Mouse (Mus musculus) heart, embryonic 13.5 days (tissue): ENCODE measurements around the gene Ift57. TPM values are rescaled to one million over a fixed set of nuclear protein-coding genes. Genes with fewer than 3 reads are reported as not detected.

ENCODE experiments used
- ATAC-seq: fragments of 200-750 bp; cut with Nextera tagmentation; 2 replicates; pipeline ENCODE4 v1.8.0; 2017; ENCODE audit warnings: moderate TSS enrichment; ENCODE audit not compliant: insufficient number of reproducible peaks, low FRiP score, low TSS enrichment; ENCODE audit errors: extremely low read depth
- H3K27ac ChIP-seq: fragments of 300-500 bp; sonication (generic); replicated peaks from 2 replicates; pipeline ENCODE4 v1.5.1; 2015; ENCODE audit warnings: moderate library complexity, mild to moderate bottlenecking, inconsistent platforms
- H3K27me3 ChIP-seq: fragments of 300-500 bp; sonication (generic); replicated peaks from 2 replicates; pipeline ENCODE4 v1.6.1; 2015; ENCODE audit warnings: mild to moderate bottlenecking, inconsistent platforms
- H3K36me3 ChIP-seq: fragments of 300-500 bp; sonication (generic); 2 replicates; pipeline ENCODE4 v1.6.1; 2015; ENCODE audit warnings: mild to moderate bottlenecking, inconsistent platforms
- H3K4me1 ChIP-seq: fragments of 300-500 bp; sonication (generic); 2 replicates; pipeline ENCODE4 v1.6.1; 2015; ENCODE audit warnings: inconsistent platforms
- H3K4me2 ChIP-seq: fragments of 300-500 bp; sonication (generic); 2 replicates; pipeline ENCODE4 v1.6.1; 2015; ENCODE audit warnings: inconsistent platforms, mild to moderate bottlenecking, moderate library complexity
- H3K4me3 ChIP-seq: fragments of 300-500 bp; sonication (generic); 2 replicates; pipeline ENCODE4 v1.5.1; 2015; ENCODE audit warnings: moderate library complexity, mild to moderate bottlenecking, inconsistent platforms
- H3K9ac ChIP-seq: fragments of 300-500 bp; sonication (generic); 2 replicates; pipeline ENCODE4 v1.6.1; 2015; ENCODE audit warnings: inconsistent platforms, mild to moderate bottlenecking, moderate library complexity
- H3K9me3 ChIP-seq: fragments of 300-500 bp; sonication (generic); 2 replicates; pipeline ENCODE4 v1.6.1; 2016; ENCODE audit warnings: inconsistent platforms
- whole genome bisulfite sequencing: fragments of 180-500 bp; shearing (Covaris S2); methylation state at CpG from one replicate; pipeline ENCODE4 v1.1.7; 2015; ENCODE audit warnings: mixed read lengths; 5-methylcytosine and 5-hydroxymethylcytosine counted together
- polyA plus RNA-seq: library from polyadenylated mRNA; unstranded; fragments of >200 nt; fragmentation: Nextera tagmentation; extraction: Ambion mirVana; gene quantifications from 2 replicates; pipeline ENCODE4 v1.2.1, GENCODE M21; 2015

Gene Ift57
- polyA plus RNA-seq, 1 experiment from 2014 or later, result 16.0 TPM

DNA sequence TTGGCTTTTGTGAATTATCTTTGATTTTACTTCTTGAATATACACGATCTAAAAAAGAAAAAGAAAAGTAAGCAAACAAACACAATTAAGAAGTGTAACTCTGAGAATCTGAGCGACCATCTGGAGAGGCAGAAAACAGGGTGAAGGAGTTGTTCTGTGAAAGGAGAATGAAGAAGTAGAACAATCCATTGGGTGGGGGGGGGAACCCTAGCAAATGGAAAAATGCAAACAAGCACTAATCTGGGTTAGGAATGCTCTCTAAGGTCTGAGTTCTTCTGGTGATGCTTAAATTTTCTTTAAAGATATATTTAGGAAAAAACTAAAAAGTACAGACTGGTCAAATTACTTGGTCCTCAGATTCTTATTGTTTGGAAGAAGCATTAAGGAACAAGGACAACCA is 112.9 kb downstream of the Ift57 start:
- WGBS, result 77% methylated on average over 2 of the region's 2 CpGs

DNA sequence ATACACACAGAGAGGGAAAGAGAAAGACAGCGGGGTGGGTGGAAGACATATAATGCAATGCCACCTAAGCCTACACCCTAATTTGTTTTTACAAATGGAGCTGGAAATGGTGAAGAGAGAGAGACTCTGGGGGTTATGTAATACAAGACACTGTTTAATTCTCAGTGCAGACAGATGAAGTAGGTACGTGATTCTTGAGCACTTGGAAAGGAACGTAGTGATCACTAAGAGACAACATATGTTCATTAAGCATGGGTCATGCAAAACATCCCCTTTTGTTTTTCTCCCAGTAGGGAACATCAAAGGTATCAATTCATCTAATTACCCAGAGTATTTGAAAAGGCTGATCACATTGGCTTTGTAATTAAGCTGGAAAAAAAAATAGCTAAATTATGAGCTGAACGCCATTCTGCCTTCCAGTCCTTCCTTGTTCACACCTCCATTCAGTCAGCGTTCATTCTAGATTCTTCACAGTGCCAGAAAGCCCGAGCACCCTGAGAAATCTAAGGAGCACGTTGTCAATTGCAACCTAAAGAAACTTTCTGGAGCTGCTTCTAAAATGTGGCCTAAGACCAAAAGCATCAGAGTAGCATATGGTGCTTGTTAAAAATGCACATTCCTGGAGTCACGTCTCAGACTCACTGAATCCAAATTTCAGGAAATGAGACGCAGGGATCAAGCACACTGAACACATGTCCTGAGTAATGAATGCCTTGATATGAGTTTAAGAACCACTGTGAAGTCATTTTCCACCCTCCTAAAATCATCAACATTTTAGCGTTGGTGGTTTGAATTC is 114.0 kb downstream of the Ift57 start:
- 73% methylated on average over 10 of the region's 10 CpGs for WGBS
- no peaks in the 10 kb centered on the region; the same call in 1 of the 2 replicates for H3K27me3 ChIP-seq
- no peak overlapping the region for H3K4me2 ChIP-seq
- H3K4me1 ChIP-seq, result peaks cover 3% of the 10 kb centered on the region; the same call in 1 of the 2 replicates
- no peaks in the 10 kb centered on the region for H3K36me3 ChIP-seq
- no peak overlapping the region for H3K4me3 ChIP-seq
- no peak for ATAC-seq
- H3K9me3 ChIP-seq, result no peaks in the 10 kb centered on the region
- no peak overlapping the region for H3K9ac ChIP-seq
- H3K27ac ChIP-seq, result no peak overlapping the region

More for the DNA sequence above, 112.9 kb downstream of the Ift57 start:
- Histone ChIP-seq H3K27ac (no peak overlapping the region), H3K9me3 (no peaks in the 10 kb centered on the region), H3K36me3 (no peaks in the 10 kb centered on the region), H3K4me3 (no peak overlapping the region), H3K27me3 (no peaks in the 10 kb centered on the region; the same call in 1 of the 2 replicates), H3K4me1 (peaks cover 6% of the 10 kb centered on the region), H3K9ac (no peak overlapping the region), H3K4me2 (no peak overlapping the region)
- ATAC-seq, result no peak

DNA sequence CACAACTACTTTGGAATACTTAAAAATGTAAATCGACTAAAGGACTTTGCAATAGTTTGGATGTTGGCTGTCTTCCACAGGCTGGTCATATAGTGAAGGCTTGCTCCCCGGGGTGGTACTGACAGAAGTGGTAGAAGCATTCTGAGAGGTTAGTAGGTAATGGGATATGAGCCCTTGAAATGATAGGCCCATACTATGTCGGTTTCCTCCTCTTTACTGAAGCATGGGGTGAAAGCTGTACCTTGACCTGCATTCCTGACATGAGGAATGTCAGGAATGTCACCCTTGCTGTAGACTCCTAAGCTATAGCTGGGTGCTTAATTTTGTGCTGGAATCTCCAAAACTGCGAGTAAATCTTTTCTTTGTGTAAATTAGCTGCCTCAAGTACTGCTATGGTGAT is 115.4 kb downstream of the Ift57 start:
- no peak for ATAC-seq
- Histone ChIP-seq H3K4me3 (no peak overlapping the region), H3K4me2 (no peak overlapping the region), H3K9ac (no peak overlapping the region), H3K27me3 (no peaks in the 10 kb centered on the region; the same call in 1 of the 2 replicates), H3K27ac (no peak overlapping the region), H3K4me1 (peaks cover 3% of the 10 kb centered on the region; the same call in 1 of the 2 replicates), H3K9me3 (no peaks in the 10 kb centered on the region), H3K36me3 (no peaks in the 10 kb centered on the region)
- WGBS, result 54% methylated on average over 4 of the region's 4 CpGs

Other genes with a start within 250 kb of the Ift57 start
- gene Cd47, start 101.3 kb downstream of the Ift57 start, polyA plus RNA-seq, result 46.2 and 56.1 TPM in 2 replicates